Mouse (Mus musculus) gastrocnemius, postnatal 25 days (tissue): ENCODE measurements around the gene Sval2. TPM values are rescaled to one million over a fixed set of nuclear protein-coding genes. Genes with fewer than 3 reads are reported as not detected.

ENCODE experiments used
- DNase-seq: peaks from one replicate; pipeline ENCODE4 v3.0.0; 2022
- long read RNA-seq, 2 experiments: library from polyadenylated mRNA; stranded (forward); transcript quantifications; one replicate each; pipeline ENCODE4 v2.0.0; 2021
- total RNA-seq, 2 experiments: library from RNA; stranded (reverse); gene quantifications; 1 replicate in 1 of 2; 2 replicates in 1 of 2; pipeline ENCODE4 v1.2.3; 2021

Gene Sval2
- not detected for total RNA-seq
- long read RNA-seq, experiment 1 = 0 reads
- long read RNA-seq, experiment 2 = 0 reads

DNA sequence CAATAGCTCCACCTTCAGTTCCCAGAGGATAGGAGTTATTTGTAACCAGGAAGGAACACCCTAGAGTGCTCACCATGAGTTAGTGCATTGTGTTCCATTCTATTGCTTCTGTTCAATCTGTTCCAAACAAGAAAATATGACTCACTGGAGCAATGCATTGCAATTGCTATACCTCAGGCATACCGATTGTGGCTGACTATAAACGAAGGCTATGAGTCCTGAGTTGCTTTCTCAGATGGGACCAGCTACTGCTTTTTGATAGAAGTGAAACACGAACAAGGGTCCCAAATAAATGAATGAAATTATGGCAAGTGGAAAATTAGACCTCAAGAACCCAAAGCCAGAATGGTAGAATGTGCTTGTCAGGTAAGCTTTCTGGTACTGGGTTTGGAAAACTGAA lies at the start of gene Sval2:
TSS of gene Sval2 (plus strand) at position 301 of the 400 bp plus-strand sequence.
- DNase-seq = no peak

DNA sequence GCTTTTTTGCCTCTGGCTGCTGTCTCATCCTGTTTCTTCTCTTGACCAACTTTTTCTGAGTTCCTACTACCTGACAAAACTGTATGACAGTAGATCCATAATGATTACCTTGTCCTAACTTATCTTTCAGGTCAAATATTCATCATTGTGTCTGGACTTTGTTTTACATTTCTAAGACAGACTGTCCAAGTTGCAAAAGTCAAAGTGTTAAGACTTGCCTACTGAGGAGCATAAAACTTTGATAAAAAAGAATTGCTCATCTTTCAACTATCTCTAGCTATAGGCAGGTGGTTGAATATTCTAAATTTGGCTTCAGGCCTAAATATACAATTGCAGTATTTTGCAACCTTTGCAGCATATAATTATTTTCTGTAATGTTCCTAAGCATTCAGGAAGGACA lies 28.7 kb upstream of the Sval2 start:
- DNase-seq = no peak

GRCm38 (mm10) chr6:41829516-41829915 lies 23.3 kb upstream of the Sval2 start:
- no peak for DNase-seq

GRCm38 (mm10) chr6:41847235-41847634 lies 5.6 kb upstream of the Sval2 start, which contains the start of gene Pip:
Gene Pip, plus strand, starts transcription at chr6:41847535.
- DNase-seq = no peak

DNA sequence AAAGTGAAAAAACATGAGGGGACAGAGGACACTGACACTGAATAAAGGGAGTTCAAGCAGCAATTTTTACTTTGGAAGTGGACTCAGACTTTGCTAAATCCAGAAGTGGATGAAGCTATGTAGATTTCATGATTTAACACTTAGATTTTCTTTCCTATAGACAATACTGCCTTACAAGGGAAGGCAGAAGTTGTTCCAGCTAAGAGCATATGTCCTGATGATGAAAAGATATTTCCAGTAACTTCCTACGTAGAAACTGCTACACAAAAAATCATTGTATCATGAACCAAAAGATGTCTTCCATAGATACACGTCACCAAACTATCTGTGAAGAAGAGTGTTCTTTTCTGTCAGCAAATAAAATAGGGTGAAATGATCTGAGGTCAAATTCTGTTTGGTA lies 11.2 kb downstream of the Sval2 start:
- DNase-seq = no peak

DNA sequence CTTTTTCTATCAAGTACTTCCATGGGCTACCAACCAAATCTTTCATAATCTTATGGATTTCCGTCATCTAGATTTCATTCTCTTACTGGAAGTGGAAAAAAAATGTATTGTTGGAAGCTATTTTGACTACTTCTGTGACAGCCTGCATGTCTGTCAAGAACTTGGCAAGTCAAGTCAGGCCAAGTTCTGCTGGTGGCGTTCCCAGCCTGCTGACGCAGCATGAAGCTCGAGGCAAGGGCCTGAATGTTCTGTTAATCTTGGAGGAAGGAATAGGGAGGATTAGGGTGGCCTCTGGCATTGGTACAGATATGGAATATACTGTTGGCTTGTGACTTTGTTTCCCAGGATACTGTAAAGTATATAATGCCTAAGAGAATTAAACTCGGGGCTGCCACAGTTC lies 58.8 kb downstream of the Sval2 start:
- DNase-seq = no peak

Other genes starting within 250 kb of the Sval2 start
- gene Ephb6, start 247.5 kb upstream of the Sval2 start, total RNA-seq = 1 to 10 TPM; 1.2 to 1.6 TPM
- not detected for gene Trpv6, start 216.6 kb upstream of the Sval2 start, total RNA-seq
- not detected for gene Trpv5, start 172.2 kb upstream of the Sval2 start, total RNA-seq
- gene Llcfc1, start 168.6 kb upstream of the Sval2 start, total RNA-seq = not detected
- not detected for gene Kel, start 148.7 kb upstream of the Sval2 start, total RNA-seq
- not detected for gene Olfr459, start 77.8 kb upstream of the Sval2 start, total RNA-seq
- gene Pip, start 5.5 kb upstream of the Sval2 start, total RNA-seq = not detected
- gene Sval1, start 98.6 kb downstream of the Sval2 start, total RNA-seq = not detected
- gene Sval3, start 115.2 kb downstream of the Sval2 start, total RNA-seq = not detected
- gene Sva, start 185.4 kb downstream of the Sval2 start, total RNA-seq = not detected